Mouse (Mus musculus): ENCODE results near the gene Rsrc1. TPM values are rescaled to one million over a fixed set of nuclear protein-coding genes. Genes with fewer than 3 reads are reported as not detected.
"Not testable (repeated sequence)": the region's sequence is repeated elsewhere in the genome, so short reads cannot be mapped to it uniquely, and the experiment has no call there.

Rsrc1 gene
- polyA plus RNA-seq, 1 experiment from 2014 or later = 59.6 TPM

GRCm38 (mm10) chr3:67147246-67147645 lies 166.1 kb downstream of the Rsrc1 start:
- no peaks in the 10 kb centered on the region for H3K36me3 ChIP-seq (ENCODE audit: control insufficient read depth, insufficient read depth, low read length)
- H3K27ac ChIP-seq (ENCODE audit: low read depth, low read length) = no peak overlapping the region
- no peak overlapping the region for H3K4me3 ChIP-seq (ENCODE audit: low read depth, low read length)
- peaks cover 3% of the 10 kb centered on the region; the same call in 1 of the 2 replicates for H3K9me3 ChIP-seq (ENCODE audit: control insufficient read depth, low read length)
- no peak overlapping the region for H3K9ac ChIP-seq (ENCODE audit: low read length)
- H3K4me1 ChIP-seq (ENCODE audit: control insufficient read depth, insufficient read depth, low read length) = peaks cover 6% of the 10 kb centered on the region
- no peaks in the 10 kb centered on the region for H3K27me3 ChIP-seq (ENCODE audit: control insufficient read depth, insufficient read depth, low read length)
- no peak overlapping the region for H3K4me2 ChIP-seq
- ATAC-seq (ENCODE audit: low FRiP score) (0 out of 2 replicates have a peak, but pooled peaks have one; percentile 62), DNase-seq (ENCODE audit: low spot score, missing footprints) (no peak)
- WGBS = 13% methylated on average over 3 of the region's 3 CpGs

GRCm38 (mm10) chr3:67197179-67197578 lies 216.0 kb downstream of the Rsrc1 start:
- ATAC-seq (ENCODE audit: low FRiP score) (0 out of 2 replicates have a peak, but pooled peaks have one; percentile 33), DNase-seq (ENCODE audit: low spot score, missing footprints) (no peak)
- H3K9me3 ChIP-seq (ENCODE audit: control insufficient read depth, low read length) = no peaks in the 10 kb centered on the region
- H3K36me3 ChIP-seq (ENCODE audit: control insufficient read depth, insufficient read depth, low read length) = no peaks in the 10 kb centered on the region
- H3K4me2 ChIP-seq = no peak overlapping the region
- H3K9ac ChIP-seq (ENCODE audit: low read length) = no peak overlapping the region
- 47% methylated on average over 3 of the region's 3 CpGs for WGBS
- H3K4me1 ChIP-seq (ENCODE audit: control insufficient read depth, insufficient read depth, low read length) = no peaks in the 10 kb centered on the region
- H3K4me3 ChIP-seq (ENCODE audit: low read depth, low read length) = no peak overlapping the region
- no peaks in the 10 kb centered on the region for H3K27me3 ChIP-seq (ENCODE audit: control insufficient read depth, insufficient read depth, low read length)
- no peak overlapping the region for H3K27ac ChIP-seq (ENCODE audit: low read depth, low read length)

GRCm38 (mm10) chr3:67213047-67213457 lies 231.9 kb downstream of the Rsrc1 start:
- no peaks in the 10 kb centered on the region for H3K27me3 ChIP-seq (ENCODE audit: control insufficient read depth, insufficient read depth, low read length)
- ATAC-seq (ENCODE audit: low FRiP score) = peak; percentile 92
- WGBS = 44% methylated on average over 1 of the region's 1 CpGs
- no peak overlapping the region for H3K27ac ChIP-seq (ENCODE audit: low read depth, low read length)
- peaks cover 4% of the 10 kb centered on the region for H3K4me1 ChIP-seq (ENCODE audit: control insufficient read depth, insufficient read depth, low read length)
- DNase-seq (ENCODE audit: low spot score, missing footprints) = peak; percentile 89
- H3K4me3 ChIP-seq (ENCODE audit: low read depth, low read length) = no peak overlapping the region
- H3K4me2 ChIP-seq = no peak overlapping the region
- no peak overlapping the region for H3K9ac ChIP-seq (ENCODE audit: low read length)
- H3K9me3 ChIP-seq (ENCODE audit: control insufficient read depth, low read length) = no peaks in the 10 kb centered on the region
- H3K36me3 ChIP-seq (ENCODE audit: control insufficient read depth, insufficient read depth, low read length) = no peaks in the 10 kb centered on the region

GRCm38 (mm10) chr3:67232617-67233241 lies 251.5 kb downstream of the Rsrc1 start:
- H3K4me1 ChIP-seq (ENCODE audit: control insufficient read depth, insufficient read depth, low read length) = no peaks in the 10 kb centered on the region
- no peaks in the 10 kb centered on the region for H3K27me3 ChIP-seq (ENCODE audit: control insufficient read depth, insufficient read depth, low read length)
- no peak overlapping the region for H3K27ac ChIP-seq (ENCODE audit: low read depth, low read length)
- H3K4me2 ChIP-seq = no peak overlapping the region
- no peak overlapping the region for H3K9ac ChIP-seq (ENCODE audit: low read length)
- WGBS = 25% methylated on average over 3 of the region's 3 CpGs
- ATAC-seq (ENCODE audit: low FRiP score) = peak; percentile 73; the same call in 1 of the 2 replicates
- no peak overlapping the region for H3K4me3 ChIP-seq (ENCODE audit: low read depth, low read length)
- DNase-seq (ENCODE audit: low spot score, missing footprints) = no peak
- no peaks in the 10 kb centered on the region for H3K9me3 ChIP-seq (ENCODE audit: control insufficient read depth, low read length)
- H3K36me3 ChIP-seq (ENCODE audit: control insufficient read depth, insufficient read depth, low read length) = no peaks in the 10 kb centered on the region

GRCm38 (mm10) chr3:67242451-67242850 lies 261.3 kb downstream of the Rsrc1 start:
- not testable (repeated sequence) for ATAC-seq (ENCODE audit: low FRiP score); H3K36me3 ChIP-seq (ENCODE audit: control insufficient read depth, insufficient read depth, low read length)

GRCm38 (mm10) chr3:67267448-67267847 lies 286.3 kb downstream of the Rsrc1 start:
- Histone ChIP-seq H3K27ac (ENCODE audit: low read depth, low read length) (no peak overlapping the region), H3K4me2 (no peak overlapping the region), H3K4me3 (ENCODE audit: low read depth, low read length) (no peak overlapping the region), H3K9ac (ENCODE audit: low read length) (no peak overlapping the region), H3K36me3 (ENCODE audit: control insufficient read depth, insufficient read depth, low read length) (no peaks in the 10 kb centered on the region), H3K9me3 (ENCODE audit: control insufficient read depth, low read length) (no peaks in the 10 kb centered on the region), H3K4me1 (ENCODE audit: control insufficient read depth, insufficient read depth, low read length) (no peaks in the 10 kb centered on the region; the same call in 1 of the 2 replicates), H3K27me3 (ENCODE audit: control insufficient read depth, insufficient read depth, low read length) (no peaks in the 10 kb centered on the region)
- ATAC-seq (ENCODE audit: low FRiP score) (no peak), DNase-seq (ENCODE audit: low spot score, missing footprints) (no peak)
- 69% methylated on average over 3 of the region's 3 CpGs for WGBS

More at GRCm38 (mm10) chr3:67242451-67242850, 261.3 kb downstream of the Rsrc1 start:
- not testable (repeated sequence) for H3K9me3 ChIP-seq (ENCODE audit: control insufficient read depth, low read length); H3K4me3 ChIP-seq (ENCODE audit: low read depth, low read length); H3K27ac ChIP-seq (ENCODE audit: low read depth, low read length); H3K4me1 ChIP-seq (ENCODE audit: control insufficient read depth, insufficient read depth, low read length); DNase-seq (ENCODE audit: low spot score, missing footprints); H3K27me3 ChIP-seq (ENCODE audit: control insufficient read depth, insufficient read depth, low read length); H3K4me2 ChIP-seq; H3K9ac ChIP-seq (ENCODE audit: low read length)
- WGBS = 83% methylated on average over 10 of the region's 10 CpGs

- Histone ChIP-seq H3K4me2 (no peak overlapping the region), H3K9me3 (ENCODE audit: control insufficient read depth, low read length) (no peaks in the 10 kb centered on the region), H3K27me3 (ENCODE audit: control insufficient read depth, insufficient read depth, low read length) (no peaks in the 10 kb centered on the region), H3K36me3 (ENCODE audit: control insufficient read depth, insufficient read depth, low read length) (no peaks in the 10 kb centered on the region), H3K9ac (ENCODE audit: low read length) (no peak overlapping the region), H3K4me3 (ENCODE audit: low read depth, low read length) (no peak overlapping the region), H3K4me1 (ENCODE audit: control insufficient read depth, insufficient read depth, low read length) (no peaks in the 10 kb centered on the region), H3K27ac (ENCODE audit: low read depth, low read length) (no peak overlapping the region)
- WGBS = 91% methylated on average over 4 of the region's 4 CpGs
- DNase-seq (ENCODE audit: low spot score, missing footprints) (no peak), ATAC-seq (ENCODE audit: low FRiP score) (no peak)
Observed at GRCm38 (mm10) chr3:67279781-67280180, 298.6 kb downstream of the Rsrc1 start.

- Histone ChIP-seq H3K27ac (ENCODE audit: low read depth, low read length) (no peak overlapping the region), H3K9ac (ENCODE audit: low read length) (no peak overlapping the region), H3K9me3 (ENCODE audit: control insufficient read depth, low read length) (no peaks in the 10 kb centered on the region), H3K4me3 (ENCODE audit: low read depth, low read length) (no peak overlapping the region), H3K27me3 (ENCODE audit: control insufficient read depth, insufficient read depth, low read length) (no peaks in the 10 kb centered on the region), H3K4me1 (ENCODE audit: control insufficient read depth, insufficient read depth, low read length) (no peaks in the 10 kb centered on the region), H3K4me2 (no peak overlapping the region), H3K36me3 (ENCODE audit: control insufficient read depth, insufficient read depth, low read length) (no peaks in the 10 kb centered on the region)
- DNase-seq (ENCODE audit: low spot score, missing footprints) = no peak
- no peak for ATAC-seq (ENCODE audit: low FRiP score)
- WGBS = 93% methylated on average over 3 of the region's 3 CpGs
Observed at GRCm38 (mm10) chr3:67280247-67280646, 299.1 kb downstream of the Rsrc1 start.

GRCm38 (mm10) chr3:67284039-67284438 lies 302.8 kb downstream of the Rsrc1 start:
- ATAC-seq (ENCODE audit: low FRiP score) = no peak
- DNase-seq (ENCODE audit: low spot score, missing footprints) = no peak
- no peaks in the 10 kb centered on the region for H3K4me1 ChIP-seq (ENCODE audit: control insufficient read depth, insufficient read depth, low read length)
- H3K27me3 ChIP-seq (ENCODE audit: control insufficient read depth, insufficient read depth, low read length) = no peaks in the 10 kb centered on the region
- 93% methylated on average over 1 of the region's 1 CpGs for WGBS
- no peak overlapping the region for H3K4me3 ChIP-seq (ENCODE audit: low read depth, low read length)
- no peaks in the 10 kb centered on the region for H3K36me3 ChIP-seq (ENCODE audit: control insufficient read depth, insufficient read depth, low read length)
- no peaks in the 10 kb centered on the region for H3K9me3 ChIP-seq (ENCODE audit: control insufficient read depth, low read length)
- H3K4me2 ChIP-seq = no peak overlapping the region
- H3K9ac ChIP-seq (ENCODE audit: low read length) = no peak overlapping the region
- no peak overlapping the region for H3K27ac ChIP-seq (ENCODE audit: low read depth, low read length)
